Mouse (Mus musculus) liver, adult 2 months (tissue): ENCODE measurements around the gene Plcl2.

Experiments
- CTCF ChIP-seq: fragments of 200-500 bp; IDR thresholded peaks from 2 replicates; pipeline ENCODE4 v1.5.1; 2011; ENCODE audit warnings: low read depth, low read length, control low read depth
- POLR2A ChIP-seq: fragments of 200-500 bp; IDR thresholded peaks from 2 replicates; pipeline ENCODE4 v1.6.1; 2011; ENCODE audit warnings: low read length, control low read depth; ENCODE audit not compliant: insufficient read depth; ENCODE audit errors: extremely low read depth

GRCm38 (mm10) chr17:50609908-50610307 lies 100.7 kb downstream of the Plcl2 start:
- TF ChIP-seq CTCF (no peak), POLR2A (no peak)
